Mouse (Mus musculus) hindbrain, embryonic 11.5 days (tissue): ENCODE results near the gene Ccdc88c. TPM values are rescaled to one million over a fixed set of nuclear protein-coding genes. Genes with fewer than 3 reads are reported as not detected.
A peak's percentile ranks its signal among the peaks of the same experiment; 100 is the strongest.

Source experiments
- ATAC-seq: fragments of 200-750 bp; cut with Nextera tagmentation; 2 replicates; pipeline ENCODE4 v1.8.0; 2017; ENCODE audit warnings: mild to moderate bottlenecking, moderate TSS enrichment, moderate library complexity; ENCODE audit not compliant: low FRiP score
- DNase-seq: peaks from one replicate; pipeline ENCODE4 v3.0.0-alpha.2; 2015; ENCODE audit warnings: low spot score
- H3K27ac ChIP-seq: fragments of 300-500 bp; sonication (generic); 2 replicates; pipeline ENCODE4 v1.5.1; 2014; ENCODE audit warnings: mild to moderate bottlenecking, low read depth, low read length
- H3K27me3 ChIP-seq: fragments of 300-500 bp; sonication (generic); 2 replicates; pipeline ENCODE4 v1.6.1; 2014; ENCODE audit warnings: mild to moderate bottlenecking, low read length, moderate library complexity, mixed read lengths; ENCODE audit not compliant: control insufficient read depth, insufficient read depth
- H3K36me3 ChIP-seq: fragments of 300-500 bp; sonication (generic); 2 replicates; pipeline ENCODE4 v1.6.1; 2014; ENCODE audit warnings: mild to moderate bottlenecking, low read length, moderate library complexity, mixed read lengths; ENCODE audit not compliant: control insufficient read depth, insufficient read depth
- H3K4me1 ChIP-seq: fragments of 300-500 bp; sonication (generic); replicated peaks from 2 replicates; pipeline ENCODE4 v1.6.1; 2014; ENCODE audit warnings: low read length, mixed read lengths; ENCODE audit not compliant: control insufficient read depth, insufficient read depth
- H3K4me2 ChIP-seq: fragments of 300-500 bp; sonication (generic); replicated peaks from 2 replicates; pipeline ENCODE4 v1.6.1; 2014; ENCODE audit warnings: mild to moderate bottlenecking, low read depth, low read length
- H3K4me3 ChIP-seq: fragments of 300-500 bp; sonication (generic); 2 replicates; pipeline ENCODE4 v1.5.1; 2014; ENCODE audit warnings: low read depth, low read length
- H3K9ac ChIP-seq: fragments of 300-500 bp; sonication (generic); 2 replicates; pipeline ENCODE4 v1.6.1; 2014; ENCODE audit warnings: low read depth, low read length
- H3K9me3 ChIP-seq: fragments of 300-500 bp; sonication (generic); 2 replicates; pipeline ENCODE4 v1.6.1; 2016; ENCODE audit warnings: low read length; ENCODE audit not compliant: control insufficient read depth
- WGBS: fragments of 180-500 bp; shearing (Covaris S2); extraction: QIAGEN DNeasy Blood & Tissue Kit; methylation state at CpG from one replicate; pipeline ENCODE4 v1.1.7; 2014; 5-methylcytosine and 5-hydroxymethylcytosine counted together
- polyA plus RNA-seq: library from polyadenylated mRNA; unstranded; fragments of >200 nt; fragmentation: Nextera tagmentation; extraction: Ambion mirVana; gene quantifications from 2 replicates; pipeline ENCODE4 v1.2.1, GENCODE M21; 2014

The Ccdc88c gene
- polyA plus RNA-seq, 1 experiment from 2014 or later = 14.1 TPM

GRCm38 (mm10) chr12:100957257-100957656, 71.6 kb downstream of the Ccdc88c start:
- H3K4me2 ChIP-seq = no peak overlapping the region
- ATAC-seq = peak; percentile 17; the same call in 1 of the 2 replicates
- H3K4me3 ChIP-seq = no peak overlapping the region
- no peaks in the 10 kb centered on the region for H3K9me3 ChIP-seq
- H3K4me1 ChIP-seq = peaks cover 11% of the 10 kb centered on the region
- 0 out of 2 replicates have a peak overlapping the region, but pooled peaks have one; percentile 42 for H3K27ac ChIP-seq
- DNase-seq = peak; percentile 46
- no peaks in the 10 kb centered on the region for H3K36me3 ChIP-seq
- no peaks in the 10 kb centered on the region for H3K27me3 ChIP-seq
- WGBS = 22% methylated on average over 3 of the region's 3 CpGs
- no peak overlapping the region for H3K9ac ChIP-seq

DNA sequence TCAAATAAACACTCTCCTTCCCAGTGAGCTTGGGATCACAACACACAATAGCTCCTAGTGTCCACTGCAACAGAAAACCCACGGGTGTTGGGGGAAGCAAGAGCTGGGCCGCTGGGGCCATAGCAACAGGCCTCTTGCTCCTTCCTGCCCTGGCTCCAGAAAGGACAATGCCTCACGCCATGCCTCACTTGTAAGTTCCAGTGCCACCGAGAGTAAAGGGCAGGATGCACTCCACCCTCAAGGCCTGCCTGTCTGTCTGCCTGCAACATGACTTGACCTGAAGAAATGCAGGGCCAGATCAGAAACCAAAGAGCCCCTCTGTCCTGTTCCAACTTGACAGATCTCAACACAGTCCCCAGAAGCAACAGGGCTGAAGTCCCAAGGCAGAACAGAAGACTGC, 72.0 kb downstream of the Ccdc88c start:
- ATAC-seq = no peak
- no peaks in the 10 kb centered on the region for H3K9me3 ChIP-seq
- no peak overlapping the region for H3K27ac ChIP-seq
- WGBS = 24% methylated on average over 4 of the region's 4 CpGs
- H3K9ac ChIP-seq = no peak overlapping the region
- H3K27me3 ChIP-seq = no peaks in the 10 kb centered on the region
- no peak overlapping the region for H3K4me3 ChIP-seq
- H3K36me3 ChIP-seq = no peaks in the 10 kb centered on the region
- peaks cover 11% of the 10 kb centered on the region for H3K4me1 ChIP-seq
- DNase-seq = peak; percentile 17
- no peak overlapping the region for H3K4me2 ChIP-seq

GRCm38 (mm10) chr12:100956028-100956427, 72.8 kb downstream of the Ccdc88c start:
- peaks cover 11% of the 10 kb centered on the region for H3K4me1 ChIP-seq
- no peak for DNase-seq
- no peak for ATAC-seq
- no peaks in the 10 kb centered on the region for H3K27me3 ChIP-seq
- H3K36me3 ChIP-seq = no peaks in the 10 kb centered on the region
- no peak overlapping the region for H3K4me3 ChIP-seq
- WGBS = 84% methylated on average over 2 of the region's 2 CpGs
- no peak overlapping the region for H3K27ac ChIP-seq
- H3K9me3 ChIP-seq = no peaks in the 10 kb centered on the region
- H3K9ac ChIP-seq = no peak overlapping the region
- H3K4me2 ChIP-seq = no peak overlapping the region

GRCm38 (mm10) chr12:100953926-100954325, 74.9 kb downstream of the Ccdc88c start:
- 79% methylated on average over 8 of the region's 8 CpGs for WGBS
- DNase-seq = no peak
- Histone ChIP-seq H3K4me2 (no peak overlapping the region), H3K4me1 (peaks cover 11% of the 10 kb centered on the region), H3K27me3 (no peaks in the 10 kb centered on the region), H3K4me3 (no peak overlapping the region), H3K36me3 (no peaks in the 10 kb centered on the region), H3K9me3 (no peaks in the 10 kb centered on the region), H3K27ac (no peak overlapping the region), H3K9ac (no peak overlapping the region)
- ATAC-seq = no peak

DNA sequence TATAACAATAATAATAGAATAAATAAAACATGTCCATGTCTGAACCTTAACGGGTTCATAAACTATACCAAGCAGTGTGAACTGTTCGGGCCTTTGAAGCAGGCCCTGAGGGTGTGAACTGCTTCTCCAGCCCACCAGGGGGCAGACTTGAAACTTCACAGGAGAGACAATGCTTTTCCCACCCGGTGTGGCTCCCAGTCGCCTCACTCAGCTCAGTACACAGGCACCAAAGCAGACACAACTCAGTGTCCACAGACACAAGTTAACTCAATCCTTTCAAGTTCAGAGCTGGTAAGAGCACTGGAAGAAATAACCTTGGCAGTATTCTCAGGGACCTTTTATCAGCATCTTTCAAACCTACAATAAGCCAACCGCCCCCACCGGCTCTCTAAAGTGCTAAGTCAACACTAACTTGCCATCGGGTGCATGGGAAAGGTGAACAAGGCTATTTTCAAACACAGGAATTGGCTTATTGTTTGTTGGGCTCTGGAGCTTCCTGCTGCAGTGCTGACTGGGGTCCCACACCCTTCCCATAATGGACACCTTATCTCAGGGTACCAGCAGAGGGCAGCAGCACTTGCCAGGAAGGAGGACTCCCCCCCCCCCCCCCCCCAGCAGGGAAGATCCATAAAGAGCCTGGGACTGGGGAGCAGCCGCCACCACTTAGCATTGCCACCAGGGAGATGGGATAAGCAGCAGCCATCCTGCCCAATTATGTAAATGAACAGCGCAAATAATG, 76.5 kb downstream of the Ccdc88c start:
- H3K4me2 ChIP-seq = no peak overlapping the region
- no peak overlapping the region for H3K9ac ChIP-seq
- DNase-seq = peak; percentile 87
- H3K4me3 ChIP-seq = no peak overlapping the region
- H3K27ac ChIP-seq = peak overlapping the region; percentile 36; the same call in 1 of the 2 replicates
- WGBS = 44% methylated on average over 9 of the region's 9 CpGs
- ATAC-seq = peak; percentile 82
- H3K27me3 ChIP-seq = no peaks in the 10 kb centered on the region
- H3K36me3 ChIP-seq = peaks cover under 1% of the 10 kb centered on the region; the same call in 1 of the 2 replicates
- no peaks in the 10 kb centered on the region for H3K9me3 ChIP-seq
- peaks cover 8% of the 10 kb centered on the region for H3K4me1 ChIP-seq

DNA sequence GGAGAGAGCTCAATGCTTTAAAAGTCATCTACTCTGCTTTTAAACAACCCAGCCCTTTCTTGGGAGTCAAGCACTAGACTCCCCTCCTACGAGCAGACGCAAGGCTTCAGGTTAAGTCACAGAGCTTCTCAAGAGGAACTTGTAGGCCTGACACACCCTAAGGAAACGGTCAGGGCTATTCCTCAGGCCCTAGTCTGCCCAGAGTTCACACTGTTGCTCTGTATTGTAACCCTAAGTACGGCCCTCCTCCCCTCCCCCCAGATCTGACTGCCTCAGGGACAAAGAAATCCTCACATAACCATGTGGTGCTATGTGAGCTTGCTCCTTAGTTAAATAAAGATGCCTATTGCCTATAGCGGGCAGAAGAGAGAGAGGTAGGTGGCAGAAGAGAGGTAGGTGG, 79.7 kb downstream of the Ccdc88c start:
- Histone ChIP-seq H3K9me3 (no peaks in the 10 kb centered on the region), H3K27me3 (no peaks in the 10 kb centered on the region), H3K4me2 (no peak overlapping the region), H3K4me1 (0 out of 2 replicates have a peak, but pooled peaks cover 2% of the 10 kb centered on the region), H3K27ac (no peak overlapping the region), H3K9ac (no peak overlapping the region), H3K4me3 (no peak overlapping the region), H3K36me3 (peaks cover 14% of the 10 kb centered on the region)
- ATAC-seq (no peak), DNase-seq (no peak)
- WGBS = 85% methylated on average over 5 of the region's 5 CpGs

DNA sequence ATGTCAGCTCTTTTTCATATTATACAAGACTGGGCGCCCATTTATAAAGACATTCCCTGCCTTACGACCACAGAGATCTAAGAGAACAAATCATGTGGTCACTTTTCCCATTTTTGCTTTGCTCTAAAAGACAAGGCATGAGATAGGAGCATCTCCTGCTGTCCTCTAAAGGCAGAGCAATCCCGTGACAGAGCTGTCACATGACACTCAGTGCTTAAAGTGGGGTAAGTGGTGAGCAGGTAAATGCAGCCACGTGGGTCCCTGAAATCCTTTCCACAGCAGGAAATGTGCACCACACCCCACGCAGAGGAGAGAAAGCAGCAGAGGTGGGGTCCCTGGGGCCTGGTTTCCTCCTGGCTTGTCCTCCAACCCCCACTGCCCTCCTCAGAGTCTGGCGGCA, 80.8 kb downstream of the Ccdc88c start:
- WGBS = 92% methylated on average over 6 of the region's 6 CpGs
- H3K4me1 ChIP-seq = no peaks in the 10 kb centered on the region
- no peak overlapping the region for H3K4me3 ChIP-seq
- H3K36me3 ChIP-seq = peaks cover 14% of the 10 kb centered on the region
- no peak overlapping the region for H3K27ac ChIP-seq
- ATAC-seq (no peak), DNase-seq (no peak)
- no peaks in the 10 kb centered on the region for H3K9me3 ChIP-seq
- H3K9ac ChIP-seq = no peak overlapping the region
- no peaks in the 10 kb centered on the region for H3K27me3 ChIP-seq
- H3K4me2 ChIP-seq = no peak overlapping the region

- H3K9me3 ChIP-seq = no peaks in the 10 kb centered on the region
- no peak overlapping the region for H3K9ac ChIP-seq
- ATAC-seq = no peak
- WGBS = 87% methylated on average over 12 of the region's 12 CpGs
- H3K4me1 ChIP-seq = no peaks in the 10 kb centered on the region
- no peaks in the 10 kb centered on the region for H3K27me3 ChIP-seq
- H3K4me3 ChIP-seq = no peak overlapping the region
- H3K36me3 ChIP-seq = peaks cover 14% of the 10 kb centered on the region
- no peak overlapping the region for H3K27ac ChIP-seq
- DNase-seq = no peak
- no peak overlapping the region for H3K4me2 ChIP-seq
These were observed 82.9 kb downstream of the Ccdc88c start for GRCm38 (mm10) chr12:100945948-100946347.

DNA sequence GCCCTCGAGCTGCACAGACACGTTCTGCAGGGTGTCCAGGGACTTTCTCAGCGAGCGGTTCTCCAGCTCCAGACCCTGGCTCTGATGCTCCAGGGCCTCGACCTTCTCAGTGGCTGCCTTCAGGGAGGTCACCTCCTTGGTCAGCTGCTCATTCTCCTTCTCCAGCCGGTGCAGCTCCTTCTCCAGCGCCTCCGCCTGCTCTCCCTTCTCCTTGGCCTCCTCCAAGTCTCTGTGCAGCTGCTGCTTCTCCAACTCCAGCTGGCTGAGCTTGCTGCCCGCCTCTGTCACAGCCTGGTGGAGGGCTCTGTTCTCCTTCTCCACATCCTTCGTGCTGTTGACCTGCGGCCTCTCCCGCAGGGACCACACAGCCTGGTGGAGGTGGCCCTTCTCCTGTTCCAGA, 83.4 kb downstream of the Ccdc88c start:
- Histone ChIP-seq H3K4me1 (no peaks in the 10 kb centered on the region), H3K9ac (no peak overlapping the region), H3K36me3 (peaks cover 17% of the 10 kb centered on the region), H3K9me3 (no peaks in the 10 kb centered on the region), H3K27ac (no peak overlapping the region), H3K4me3 (no peak overlapping the region), H3K27me3 (no peaks in the 10 kb centered on the region), H3K4me2 (no peak overlapping the region)
- 83% methylated on average over 12 of the region's 12 CpGs for WGBS
- no peak for DNase-seq
- no peak for ATAC-seq
